Mouse (Mus musculus): ENCODE measurements around the gene Usp40. TPM values are rescaled to one million over a fixed set of nuclear protein-coding genes. Genes with fewer than 3 reads are reported as not detected.

Usp40 gene
- polyA plus RNA-seq, 1 experiment: 9.9 TPM

DNA sequence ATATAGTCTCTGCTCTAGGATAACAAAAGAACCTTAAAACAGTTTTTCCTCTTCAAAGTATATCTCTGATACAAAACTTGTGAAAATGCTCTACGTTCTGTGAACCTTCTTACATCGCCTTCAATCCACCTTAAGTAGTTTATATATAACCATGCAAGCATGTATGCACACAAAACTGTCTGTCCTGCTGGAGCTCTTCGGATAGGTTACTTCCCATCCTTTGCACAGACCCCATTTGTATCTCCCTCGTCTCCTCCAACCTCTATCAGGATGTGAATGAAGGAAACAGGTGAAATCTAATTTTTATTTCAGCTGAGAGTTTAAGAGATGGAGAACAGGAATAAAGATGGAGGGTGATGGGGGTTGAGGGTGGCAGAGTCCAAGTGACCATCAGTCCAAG is 384 bp upstream of the Usp40 start:
- no peak for DNase-seq
- WGBS: 43% methylated on average over 4 of the region's 4 CpGs
- H3K4me1 ChIP-seq (ENCODE audit: control insufficient read depth, insufficient read depth, low read length): no peaks in the 10 kb centered on the region; the same call in 1 of the 2 replicates
- no peak for TF ChIP-seq POLR2A (IDR thresholded peaks at IDR 0.05; ENCODE audit: borderline replicate concordance, extremely low read depth, low read depth, low read length)
- peak overlapping the region; percentile 9 for H3K4me3 ChIP-seq (replicated peaks; ENCODE audit: extremely low read depth, low read depth, low read length)

DNA sequence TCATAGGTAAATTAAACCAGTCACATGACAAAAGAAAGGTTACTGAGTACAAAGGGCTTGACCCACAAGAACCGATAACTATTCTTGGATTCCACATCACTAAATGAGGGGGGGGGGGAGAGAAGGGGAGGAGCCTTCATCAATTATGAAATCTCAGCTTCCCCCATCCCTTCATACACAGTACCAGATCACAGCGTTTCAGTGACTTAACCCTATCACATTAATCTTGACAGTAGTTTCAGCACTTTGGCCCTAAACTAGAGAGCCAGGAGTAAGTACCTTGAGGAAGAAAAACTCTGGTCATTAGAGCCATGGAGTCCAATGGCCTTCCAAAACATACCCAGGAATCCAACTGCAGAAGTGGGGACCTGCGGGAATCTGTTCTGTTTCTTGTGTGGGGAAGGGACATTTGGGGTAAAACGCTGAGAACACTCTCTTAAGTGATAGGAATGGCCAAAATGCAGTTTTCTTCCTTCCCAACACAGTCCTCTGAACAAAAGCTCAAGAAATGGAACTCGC is 600 bp downstream of the Usp40 start:
- TF ChIP-seq CTCF (IDR thresholded peaks at IDR 0.05; ENCODE audit: insufficient read depth, low read length) (no peak), POLR2A (IDR thresholded peaks at IDR 0.05; ENCODE audit: borderline replicate concordance, extremely low read depth, low read depth, low read length) (no peak)
- WGBS: 4% methylated on average over 5 of the region's 5 CpGs
- Histone ChIP-seq H3K4me1 (ENCODE audit: control insufficient read depth, insufficient read depth, low read length) (no peaks in the 10 kb centered on the region; the same call in 1 of the 2 replicates), H3K4me3 (replicated peaks; ENCODE audit: extremely low read depth, low read depth, low read length) (peak overlapping the region; percentile 89)
- no peak for DNase-seq

DNA sequence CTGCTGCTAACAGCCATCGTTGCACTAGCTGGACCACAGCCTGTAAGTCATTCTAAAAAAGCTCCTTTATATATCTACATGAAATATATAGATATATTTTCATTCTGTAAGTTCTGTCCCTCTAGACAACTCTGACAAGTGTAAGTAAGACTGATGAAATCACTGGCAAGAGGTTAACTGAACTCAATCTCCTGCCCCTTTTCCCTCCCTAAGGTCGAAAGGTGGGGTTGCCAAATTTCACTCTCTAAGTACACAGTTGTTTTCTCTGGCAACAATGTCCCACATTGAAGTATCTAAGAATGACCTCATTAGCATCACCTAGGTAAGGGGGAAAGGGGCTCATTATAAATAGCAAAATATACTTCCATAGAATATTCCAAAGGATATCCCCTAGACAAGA is 15.6 kb downstream of the Usp40 start:
- Histone ChIP-seq H3K4me1 (ENCODE audit: control insufficient read depth, insufficient read depth, low read length) (no peaks in the 10 kb centered on the region), H3K4me3 (replicated peaks; ENCODE audit: extremely low read depth, low read depth, low read length) (no peak overlapping the region)
- TF ChIP-seq POLR2A (IDR thresholded peaks at IDR 0.05; ENCODE audit: borderline replicate concordance, extremely low read depth, low read depth, low read length): no peak
- TF ChIP-seq CTCF (IDR thresholded peaks at IDR 0.05; ENCODE audit: insufficient read depth, low read length): no peak
- WGBS: 86% methylated on average over 2 of the region's 2 CpGs
- no peak for DNase-seq

GRCm38 (mm10) chr1:87982291-87982690 is 26.1 kb downstream of the Usp40 start:
- H3K4me3 ChIP-seq (replicated peaks; ENCODE audit: extremely low read depth, low read depth, low read length): no peak overlapping the region
- TF ChIP-seq POLR2A (IDR thresholded peaks at IDR 0.05; ENCODE audit: borderline replicate concordance, extremely low read depth, low read depth, low read length) (no peak), CTCF (IDR thresholded peaks at IDR 0.05; ENCODE audit: insufficient read depth, low read length) (no peak)
- no peaks in the 10 kb centered on the region for H3K4me1 ChIP-seq (ENCODE audit: control insufficient read depth, insufficient read depth, low read length)
- no peak for DNase-seq
- 76% methylated on average over 4 of the region's 4 CpGs for WGBS

DNA sequence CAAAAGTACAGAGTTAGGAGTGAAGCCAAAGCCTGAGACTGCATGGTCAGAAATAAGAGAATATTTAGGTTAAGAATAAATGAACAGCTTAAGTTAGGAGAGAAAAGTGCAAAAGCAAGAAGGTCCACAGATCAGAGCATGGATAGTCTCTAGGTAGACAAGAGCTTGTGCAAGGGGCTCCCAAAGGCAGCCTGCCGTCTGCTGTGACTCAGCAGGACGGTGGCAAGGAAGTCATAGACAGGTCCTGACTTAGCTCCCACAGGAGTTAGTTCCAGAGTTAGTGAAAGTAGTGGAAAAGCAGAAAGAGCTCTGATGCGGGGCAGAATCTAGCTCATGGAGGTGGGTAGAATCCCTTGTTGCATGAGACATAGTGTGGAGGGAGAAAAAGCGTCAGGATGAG is 38.0 kb downstream of the Usp40 start:
- Histone ChIP-seq H3K4me3 (replicated peaks; ENCODE audit: extremely low read depth, low read depth, low read length) (no peak overlapping the region), H3K4me1 (ENCODE audit: control insufficient read depth, insufficient read depth, low read length) (no peaks in the 10 kb centered on the region)
- 78% methylated on average over 4 of the region's 4 CpGs for WGBS
- TF ChIP-seq CTCF (IDR thresholded peaks at IDR 0.05; ENCODE audit: insufficient read depth, low read length): no peak
- DNase-seq: no peak

GRCm38 (mm10) chr1:87961459-87962167 is 46.7 kb downstream of the Usp40 start:
- no peaks in the 10 kb centered on the region for H3K4me1 ChIP-seq (ENCODE audit: control insufficient read depth, insufficient read depth, low read length)
- WGBS: 61% methylated on average over 2 of the region's 2 CpGs
- H3K4me3 ChIP-seq (replicated peaks; ENCODE audit: extremely low read depth, low read depth, low read length): no peak overlapping the region
- no peak for DNase-seq
- TF ChIP-seq POLR2A (IDR thresholded peaks at IDR 0.05; ENCODE audit: borderline replicate concordance, extremely low read depth, low read depth, low read length) (no peak), CTCF (IDR thresholded peaks at IDR 0.05; ENCODE audit: insufficient read depth, low read length) (no peak)

- WGBS: 94% methylated on average over 4 of the region's 4 CpGs
- H3K4me3 ChIP-seq (replicated peaks; ENCODE audit: extremely low read depth, low read depth, low read length): no peak overlapping the region
- TF ChIP-seq POLR2A (IDR thresholded peaks at IDR 0.05; ENCODE audit: borderline replicate concordance, extremely low read depth, low read depth, low read length) (no peak), CTCF (IDR thresholded peaks at IDR 0.05; ENCODE audit: insufficient read depth, low read length) (no peak)
- DNase-seq: no peak
- no peaks in the 10 kb centered on the region for H3K4me1 ChIP-seq (ENCODE audit: control insufficient read depth, insufficient read depth, low read length)
These were observed 47.6 kb downstream of the Usp40 start for GRCm38 (mm10) chr1:87960752-87961151.

DNA sequence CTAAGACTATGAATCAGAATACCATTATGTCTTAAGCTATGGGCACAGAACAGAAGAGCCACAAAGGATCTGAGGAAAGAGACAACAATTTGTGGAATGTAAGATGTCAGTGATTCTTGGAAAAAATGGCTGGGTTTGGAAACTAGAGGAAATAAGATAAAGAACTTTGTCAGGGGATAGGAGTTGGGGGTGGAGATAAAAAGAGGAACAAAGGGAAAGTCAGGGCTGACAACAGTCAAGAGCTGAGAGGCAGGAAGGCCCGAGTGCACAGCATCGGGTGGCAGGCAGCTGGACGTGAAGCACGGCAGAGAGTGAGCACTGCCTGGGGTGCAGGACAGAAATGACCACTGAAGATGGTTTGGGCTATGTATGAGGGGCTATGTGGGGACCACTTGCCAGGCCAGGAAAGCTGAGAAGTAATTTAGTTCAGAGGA is 48.3 kb downstream of the Usp40 start:
- no peak for TF ChIP-seq CTCF (IDR thresholded peaks at IDR 0.05; ENCODE audit: insufficient read depth, low read length)
- TF ChIP-seq POLR2A (IDR thresholded peaks at IDR 0.05; ENCODE audit: borderline replicate concordance, extremely low read depth, low read depth, low read length): no peak
- no peaks in the 10 kb centered on the region for H3K4me1 ChIP-seq (ENCODE audit: control insufficient read depth, insufficient read depth, low read length)
- DNase-seq: no peak
- 35% methylated on average over 4 of the region's 4 CpGs for WGBS
- H3K4me3 ChIP-seq (replicated peaks; ENCODE audit: extremely low read depth, low read depth, low read length): no peak overlapping the region

DNA sequence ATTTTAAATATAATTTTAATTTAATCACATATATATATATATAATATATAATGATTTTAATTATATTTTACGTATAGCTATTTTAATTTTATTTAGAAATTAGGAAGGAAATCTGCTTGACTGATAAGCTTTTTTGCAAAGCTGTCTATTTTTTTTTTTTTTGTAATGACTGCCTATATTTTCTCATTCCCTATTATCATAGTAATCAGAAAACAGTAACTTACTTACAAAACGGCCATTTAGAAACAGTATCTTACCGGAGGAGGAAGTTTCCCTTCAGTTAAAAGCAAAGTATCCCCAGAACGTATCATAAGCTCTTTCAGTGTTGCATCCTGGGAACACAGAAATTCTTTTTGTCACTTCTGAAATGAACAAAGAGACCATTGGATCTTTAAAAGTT is 48.8 kb downstream of the Usp40 start:
- Histone ChIP-seq H3K4me1 (ENCODE audit: control insufficient read depth, insufficient read depth, low read length) (no peaks in the 10 kb centered on the region), H3K4me3 (replicated peaks; ENCODE audit: extremely low read depth, low read depth, low read length) (no peak overlapping the region)
- TF ChIP-seq CTCF (IDR thresholded peaks at IDR 0.05; ENCODE audit: insufficient read depth, low read length): no peak
- TF ChIP-seq POLR2A (IDR thresholded peaks at IDR 0.05; ENCODE audit: borderline replicate concordance, extremely low read depth, low read depth, low read length): no peak
- DNase-seq: no peak
- 70% methylated on average over 4 of the region's 4 CpGs for WGBS

DNA sequence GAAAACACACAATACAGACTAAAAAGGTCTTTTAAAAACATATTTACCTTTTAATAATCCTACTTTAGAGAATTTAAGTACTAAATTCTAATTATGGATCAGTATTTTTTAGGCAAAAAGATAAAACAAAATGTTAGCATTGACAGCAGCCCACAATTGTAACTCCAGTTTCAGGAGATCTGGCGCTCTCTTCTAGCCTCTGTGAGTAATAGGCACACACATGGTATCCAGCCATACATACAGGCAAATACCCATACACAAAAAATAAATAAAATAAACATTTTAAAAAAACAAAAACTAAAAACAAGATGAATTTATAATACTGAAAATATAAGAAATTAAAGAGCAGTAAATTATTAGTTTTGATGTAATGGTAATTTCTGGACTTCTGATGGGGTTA is 49.4 kb downstream of the Usp40 start:
- H3K4me3 ChIP-seq (replicated peaks; ENCODE audit: extremely low read depth, low read depth, low read length): no peak overlapping the region
- TF ChIP-seq CTCF (IDR thresholded peaks at IDR 0.05; ENCODE audit: insufficient read depth, low read length) (no peak), POLR2A (IDR thresholded peaks at IDR 0.05; ENCODE audit: borderline replicate concordance, extremely low read depth, low read depth, low read length) (no peak)
- 98% methylated on average over 1 of the region's 1 CpGs for WGBS

More for the DNA sequence above, 49.4 kb downstream of the Usp40 start:
- no peaks in the 10 kb centered on the region for H3K4me1 ChIP-seq (ENCODE audit: control insufficient read depth, insufficient read depth, low read length)
- no peak for DNase-seq
